Mouse (Mus musculus): ENCODE results near the gene Azin2. TPM values are rescaled to one million over a fixed set of nuclear protein-coding genes. Genes with fewer than 3 reads are reported as not detected.

The Azin2 gene
- total RNA-seq, 2 experiments from 2014 or later, result 31.1 to 33.6 TPM

GRCm38 (mm10) chr4:128980890-128981832 lies 18.9 kb upstream of the Azin2 start:
- DNase-seq (ENCODE audit: low spot score in 2 of 2), result no peak

GRCm38 (mm10) chr4:128978634-128979033 lies 16.4 kb upstream of the Azin2 start:
- DNase-seq (ENCODE audit: low spot score in 2 of 2), result no peak

GRCm38 (mm10) chr4:128977217-128977616 lies 15.0 kb upstream of the Azin2 start:
- no peak for DNase-seq (ENCODE audit: low spot score in 2 of 2)

GRCm38 (mm10) chr4:128976577-128976976 lies 14.3 kb upstream of the Azin2 start:
- DNase-seq (ENCODE audit: low spot score in 2 of 2), result no peak

GRCm38 (mm10) chr4:128974677-128975076 lies 12.4 kb upstream of the Azin2 start:
- DNase-seq (ENCODE audit: low spot score in 2 of 2), result no peak

- peak in 1 of 2 experiments; percentile 73 for DNase-seq (ENCODE audit: low spot score in 2 of 2)
Observed at GRCm38 (mm10) chr4:128971065-128971694, 8.9 kb upstream of the Azin2 start.

- no peak for DNase-seq (ENCODE audit: low spot score in 2 of 2)
Observed at GRCm38 (mm10) chr4:128970417-128970807, 8.2 kb upstream of the Azin2 start.

GRCm38 (mm10) chr4:128969607-128970416 lies 7.6 kb upstream of the Azin2 start:
- no peak for DNase-seq (ENCODE audit: low spot score in 2 of 2)

- no peak for DNase-seq (ENCODE audit: low spot score in 2 of 2)
Observed at GRCm38 (mm10) chr4:128969081-128969480, 6.8 kb upstream of the Azin2 start.

GRCm38 (mm10) chr4:128966751-128967150 lies 4.5 kb upstream of the Azin2 start:
- peak in 1 of 2 experiments; percentile 43 for DNase-seq (ENCODE audit: low spot score in 2 of 2)

- no peak for DNase-seq (ENCODE audit: low spot score in 2 of 2)
Observed at GRCm38 (mm10) chr4:128962926-128963290, 666 bp upstream of the Azin2 start.

- DNase-seq (ENCODE audit: low spot score in 2 of 2), result no peak
Observed at GRCm38 (mm10) chr4:128961301-128962028, 777 bp downstream of the Azin2 start.

- DNase-seq (ENCODE audit: low spot score in 2 of 2), result no peak
Observed at GRCm38 (mm10) chr4:128959676-128960075, 2.6 kb downstream of the Azin2 start.

GRCm38 (mm10) chr4:128958849-128959248 lies 3.4 kb downstream of the Azin2 start:
- no peak for DNase-seq (ENCODE audit: low spot score in 2 of 2)

- DNase-seq (ENCODE audit: low spot score in 2 of 2), result no peak
Observed at GRCm38 (mm10) chr4:128958156-128958555, 4.1 kb downstream of the Azin2 start.

GRCm38 (mm10) chr4:128957155-128957911 lies 4.9 kb downstream of the Azin2 start:
- DNase-seq (ENCODE audit: low spot score in 2 of 2), result peak in 1 of 2 experiments; percentile 53

GRCm38 (mm10) chr4:128953851-128954250 lies 8.4 kb downstream of the Azin2 start:
- no peak for DNase-seq (ENCODE audit: low spot score in 2 of 2)

GRCm38 (mm10) chr4:128950461-128950860 lies 11.8 kb downstream of the Azin2 start:
- DNase-seq (ENCODE audit: low spot score in 2 of 2), result no peak

- DNase-seq (ENCODE audit: low spot score in 2 of 2), result no peak
Observed at GRCm38 (mm10) chr4:128949470-128950005, 12.7 kb downstream of the Azin2 start.
